Mouse (Mus musculus) megakaryocyte-erythroid progenitor cell, adult 5-6 weeks (primary cell): Measurements from ENCODE around the gene Tmem56. TPM values are rescaled to one million over a fixed set of nuclear protein-coding genes. Genes with fewer than 3 reads are reported as not detected.

Experiments used
- total RNA-seq, 2 experiments: library from RNA; stranded (forward) in 1 of 2; stranded (reverse) in 1 of 2; fragments of 200-1000, 215-1000 nt in 1 of 2; fragments of >200 nt in 1 of 2; fragmentation: Nextera tagmentation in 1 of 2; gene quantifications; 2 replicates each; pipeline ENCODE4 v1.2.3; 2014 to 2017

The Tmem56 gene
- total RNA-seq, 2 experiments from 2014 or later, result 29.1 to 47.9 TPM

Other genes with a start within 250 kb of the Tmem56 start
- 4.4 and 9.6 TPM in 2 replicates for gene Rwdd3, start 111.4 kb downstream of the Tmem56 start, total RNA-seq (2014; fragmentation: Nextera tagmentation)
- gene Rwdd3, start 111.4 kb downstream of the Tmem56 start, total RNA-seq (2017), result 11.5 and 26.4 TPM in 2 replicates
- gene Alg14, start 8.7 kb upstream of the Tmem56 start, total RNA-seq (2014; fragmentation: Nextera tagmentation), result 14.1 and 23.4 TPM in 2 replicates
- gene Alg14, start 8.7 kb upstream of the Tmem56 start, total RNA-seq (2017), result 8.4 and 18.8 TPM in 2 replicates
- gene Cnn3, start 143.4 kb upstream of the Tmem56 start, total RNA-seq (2014; fragmentation: Nextera tagmentation), result 29.9 and 35.0 TPM in 2 replicates
- 25.8 and 27.0 TPM in 2 replicates for gene Cnn3, start 143.4 kb upstream of the Tmem56 start, total RNA-seq (2017)
- not detected in 2 replicates for gene Slc44a3, start 249.3 kb upstream of the Tmem56 start, total RNA-seq (2014; fragmentation: Nextera tagmentation)
- gene Slc44a3, start 249.3 kb upstream of the Tmem56 start, total RNA-seq (2017), result 3.1 TPM in 1 of 2 replicates, not detected in the other